Mouse (Mus musculus) forebrain, postnatal 0 days (tissue): ENCODE measurements around the gene Samhd1. TPM values are rescaled to one million over a fixed set of nuclear protein-coding genes. Genes with fewer than 3 reads are reported as not detected.

Experiments used
- ATAC-seq: fragments of 200-750 bp; cut with Nextera tagmentation; 2 replicates; pipeline ENCODE4 v1.8.0; 2017; ENCODE audit warnings: mild to moderate bottlenecking, moderate library complexity
- DNase-seq: peaks from one replicate; pipeline ENCODE4 v3.0.0-alpha.2; 2015
- H3K27ac ChIP-seq: fragments of 300-500 bp; sonication (generic); 2 replicates; pipeline ENCODE4 v1.5.1; 2014; ENCODE audit warnings: low read depth, mild to moderate bottlenecking, antibody characterized with exemption, low read length, moderate library complexity, mixed read lengths
- H3K27me3 ChIP-seq: fragments of 300-500 bp; sonication (generic); 2 replicates; pipeline ENCODE4 v1.6.1; 2014; ENCODE audit warnings: mild to moderate bottlenecking, low read length, mixed read lengths; ENCODE audit not compliant: insufficient read depth
- H3K36me3 ChIP-seq: fragments of 300-500 bp; sonication (generic); 2 replicates; pipeline ENCODE4 v1.6.1; 2014; ENCODE audit warnings: mild to moderate bottlenecking, moderate library complexity; ENCODE audit not compliant: insufficient read depth
- H3K4me1 ChIP-seq: fragments of 300-500 bp; sonication (generic); 2 replicates; pipeline ENCODE4 v1.6.1; 2014; ENCODE audit warnings: antibody characterized with exemption; ENCODE audit not compliant: insufficient read depth
- H3K4me2 ChIP-seq: fragments of 300-500 bp; sonication (generic); 2 replicates; pipeline ENCODE4 v1.6.1; 2014; ENCODE audit warnings: low read depth, mild to moderate bottlenecking, moderate library complexity
- H3K4me3 ChIP-seq: fragments of 300-500 bp; sonication (generic); 2 replicates; pipeline ENCODE4 v1.5.1; 2014; ENCODE audit warnings: low read depth, low read length, mixed read lengths
- H3K9ac ChIP-seq: fragments of 300-500 bp; sonication (generic); 2 replicates; pipeline ENCODE4 v1.6.1; 2014; ENCODE audit warnings: mild to moderate bottlenecking
- H3K9me3 ChIP-seq: fragments of 300-500 bp; sonication (generic); 2 replicates; pipeline ENCODE4 v1.6.1; 2016; ENCODE audit warnings: low read length
- CTCF ChIP-seq: sonication (generic); IDR thresholded peaks from 2 replicates; pipeline ENCODE4 v1.5.1; 2016; ENCODE audit warnings: antibody characterized with exemption, control low read depth, low read depth
- WGBS: fragments of 180-500 bp; shearing (Covaris S2); extraction: QIAGEN DNeasy Blood & Tissue Kit; methylation state at CpG from one replicate; pipeline ENCODE4 v1.1.7; 2014; 5-methylcytosine and 5-hydroxymethylcytosine counted together
- polyA plus RNA-seq: library from polyadenylated mRNA; unstranded; fragments of >200 nt; fragmentation: Nextera tagmentation; extraction: Ambion mirVana; gene quantifications from 2 replicates; pipeline ENCODE4 v1.2.1, GENCODE M21; 2015
- total RNA-seq: library from RNA; depleted of rRNA; stranded (reverse); fragments of >200 nt; gene quantifications from 2 replicates; pipeline ENCODE4 v1.2.3, GENCODE M21; 2014

Gene Samhd1
- total and polyA plus RNA-seq, 2 experiments from 2014 or later: 8.0 to 18.5 TPM

GRCm38 (mm10) chr2:157101650-157102049, 33.4 kb downstream of the Samhd1 start:
- 89% methylated on average over 9 of the region's 9 CpGs for WGBS
- ATAC-seq (no peak), DNase-seq (no peak)
- no peak overlapping the region for H3K9ac ChIP-seq
- no peak overlapping the region for H3K4me3 ChIP-seq
- no peaks in the 10 kb centered on the region for H3K4me1 ChIP-seq
- no peak overlapping the region for H3K4me2 ChIP-seq
- peaks cover 10% of the 10 kb centered on the region for H3K36me3 ChIP-seq
- no peak overlapping the region for H3K27ac ChIP-seq
- no peaks in the 10 kb centered on the region for H3K9me3 ChIP-seq
- TF ChIP-seq CTCF: no peak
- no peaks in the 10 kb centered on the region for H3K27me3 ChIP-seq

DNA sequence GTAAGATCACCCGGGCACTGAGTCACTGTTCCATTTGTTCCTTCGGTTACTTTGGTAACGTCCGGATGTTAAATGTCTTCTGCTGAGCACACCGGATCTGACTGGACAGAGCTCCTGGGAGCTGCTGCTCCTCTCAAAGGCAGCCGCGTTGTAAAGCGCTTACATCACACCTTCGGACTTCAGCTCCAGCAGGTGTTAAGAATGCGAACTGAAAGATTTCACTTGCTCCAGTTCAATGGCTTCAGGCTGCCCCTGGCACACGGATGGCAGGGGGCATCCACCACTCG, 34.8 kb downstream of the Samhd1 start:
- Histone ChIP-seq H3K27me3 (no peaks in the 10 kb centered on the region), H3K27ac (no peak overlapping the region), H3K4me2 (no peak overlapping the region), H3K4me1 (no peaks in the 10 kb centered on the region), H3K36me3 (peaks cover 10% of the 10 kb centered on the region), H3K4me3 (no peak overlapping the region), H3K9me3 (no peaks in the 10 kb centered on the region), H3K9ac (no peak overlapping the region)
- ATAC-seq (no peak), DNase-seq (no peak)
- WGBS: 88% methylated on average over 12 of the region's 12 CpGs
- TF ChIP-seq CTCF: no peak

GRCm38 (mm10) chr2:157099532-157100318, 35.3 kb downstream of the Samhd1 start:
- WGBS: 90% methylated on average over 12 of the region's 12 CpGs
- no peaks in the 10 kb centered on the region for H3K4me1 ChIP-seq
- H3K27me3 ChIP-seq: no peaks in the 10 kb centered on the region
- H3K4me3 ChIP-seq: no peak overlapping the region
- H3K9me3 ChIP-seq: no peaks in the 10 kb centered on the region
- no peak overlapping the region for H3K4me2 ChIP-seq
- H3K9ac ChIP-seq: no peak overlapping the region
- no peak for TF ChIP-seq CTCF
- no peak overlapping the region for H3K27ac ChIP-seq
- ATAC-seq (no peak), DNase-seq (no peak)
- H3K36me3 ChIP-seq: peaks cover 10% of the 10 kb centered on the region

- Histone ChIP-seq H3K4me3 (no peak overlapping the region), H3K4me1 (no peaks in the 10 kb centered on the region), H3K9ac (no peak overlapping the region), H3K27ac (no peak overlapping the region), H3K27me3 (no peaks in the 10 kb centered on the region), H3K36me3 (peaks cover 1% of the 10 kb centered on the region; the same call in 1 of the 2 replicates), H3K9me3 (no peaks in the 10 kb centered on the region), H3K4me2 (no peak overlapping the region)
- peak; percentile 82 for ATAC-seq
- peak; percentile 85 for DNase-seq
- 63% methylated on average over 9 of the region's 9 CpGs for WGBS
- peak; percentile 96 for TF ChIP-seq CTCF
Measured at GRCm38 (mm10) chr2:157095005-157095755, 39.9 kb downstream of the Samhd1 start.

DNA sequence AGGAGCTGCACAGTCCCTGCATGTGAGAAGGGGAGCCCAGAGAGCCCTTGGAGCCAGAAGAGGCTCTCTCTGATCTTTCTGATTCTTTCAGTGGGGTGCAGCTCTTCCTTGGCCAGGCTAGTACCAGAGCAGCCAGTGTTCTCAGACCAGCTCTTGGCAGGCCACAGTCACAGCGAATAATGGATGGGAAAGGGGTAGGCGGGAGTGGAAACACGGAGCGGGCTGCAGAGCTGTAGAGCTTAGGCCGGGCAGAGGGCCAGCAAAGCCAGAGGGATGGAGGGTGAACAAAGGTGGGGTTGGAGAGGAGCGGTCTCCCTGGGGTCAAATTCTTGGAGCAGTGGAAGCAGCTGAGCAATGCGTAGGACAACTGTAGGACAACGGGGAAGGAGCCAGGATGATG, 43.0 kb downstream of the Samhd1 start:
- peak; percentile 77 for ATAC-seq
- no peaks in the 10 kb centered on the region for H3K36me3 ChIP-seq
- no peak overlapping the region for H3K4me3 ChIP-seq
- H3K9me3 ChIP-seq: no peaks in the 10 kb centered on the region
- H3K4me2 ChIP-seq: no peak overlapping the region
- H3K27me3 ChIP-seq: no peaks in the 10 kb centered on the region
- no peak overlapping the region for H3K27ac ChIP-seq
- 26% methylated on average over 8 of the region's 8 CpGs for WGBS
- no peak overlapping the region for H3K9ac ChIP-seq
- no peaks in the 10 kb centered on the region for H3K4me1 ChIP-seq
- TF ChIP-seq CTCF: no peak
- no peak for DNase-seq

- WGBS: 79% methylated on average over 14 of the region's 14 CpGs
- peak; percentile 25; the same call in 1 of the 2 replicates for ATAC-seq
Measured at GRCm38 (mm10) chr2:157087536-157088317, 47.3 kb downstream of the Samhd1 start.

More at GRCm38 (mm10) chr2:157087536-157088317, 47.3 kb downstream of the Samhd1 start:
- H3K4me2 ChIP-seq: no peak overlapping the region
- H3K27me3 ChIP-seq: no peaks in the 10 kb centered on the region
- no peaks in the 10 kb centered on the region for H3K36me3 ChIP-seq
- H3K4me1 ChIP-seq: no peaks in the 10 kb centered on the region
- no peak for TF ChIP-seq CTCF
- H3K27ac ChIP-seq: no peak overlapping the region
- no peak for DNase-seq
- no peaks in the 10 kb centered on the region for H3K9me3 ChIP-seq
- H3K4me3 ChIP-seq: no peak overlapping the region
- no peak overlapping the region for H3K9ac ChIP-seq
